Mouse (Mus musculus) ES-E14 (cell line): ENCODE results near the gene Prr5l. TPM values are rescaled to one million over a fixed set of nuclear protein-coding genes. Genes with fewer than 3 reads are reported as not detected.

Experiments
- DNase-seq: peaks from one replicate; pipeline ENCODE4 v3.0.0-alpha.2; 2013; ENCODE audit warnings: low read depth, low spot score
- H3K27ac ChIP-seq: 2 replicates; pipeline ENCODE4 v1.5.1; 2012; ENCODE audit warnings: low read depth, mild to moderate bottlenecking, low read length, moderate library complexity, mixed read lengths; ENCODE audit not compliant: poor library complexity, insufficient read depth, severe bottlenecking
- H3K36me3 ChIP-seq: 2 replicates; pipeline ENCODE4 v1.6.1; 2012; ENCODE audit warnings: mild to moderate bottlenecking, low read length, moderate library complexity, mixed read lengths; ENCODE audit not compliant: control insufficient read depth, poor library complexity, insufficient read depth, severe bottlenecking
- H3K4me1 ChIP-seq, 2 experiments: fragments of 150-350 bp in 1 of 2; sonication (generic) in 1 of 2; 2 replicates each; pipeline ENCODE4 v1.6.1; 2012; ENCODE audit warnings: low read length in 2 of 2, mild to moderate bottlenecking in 1 of 2, mixed read lengths in 1 of 2; ENCODE audit not compliant: control insufficient read depth in 2 of 2, insufficient read depth in 2 of 2, poor library complexity in 1 of 2
- H3K4me3 ChIP-seq, 2 experiments: fragments of 150-350 bp in 1 of 2; sonication (generic) in 1 of 2; 2 replicates each; pipeline ENCODE4 v1.5.1; 2012; ENCODE audit warnings: low read length in 2 of 2, low read depth in 1 of 2, mild to moderate bottlenecking in 1 of 2, mixed read lengths in 1 of 2; ENCODE audit not compliant: insufficient read depth in 1 of 2, poor library complexity in 1 of 2, severe bottlenecking in 1 of 2
- H3K9ac ChIP-seq: 2 replicates; pipeline ENCODE4 v1.6.1; 2012; ENCODE audit warnings: low read depth, mild to moderate bottlenecking, low read length, mixed read lengths; ENCODE audit not compliant: poor library complexity, insufficient read depth, severe bottlenecking
- H3K9me3 ChIP-seq: fragments of 150-350 bp; sonication (generic); 2 replicates; pipeline ENCODE4 v1.6.1; 2012; ENCODE audit warnings: low read depth, mild to moderate bottlenecking, low read length; ENCODE audit not compliant: control insufficient read depth, insufficient read depth
- CHD2 ChIP-seq: IDR thresholded peaks from 2 replicates; pipeline ENCODE4 v1.6.1; 2014; ENCODE audit warnings: mild to moderate bottlenecking, low read depth, low read length, inconsistent platforms
- HCFC1 ChIP-seq: IDR thresholded peaks from 2 replicates; pipeline ENCODE4 v1.6.1; 2012; ENCODE audit warnings: low read length, inconsistent platforms, borderline replicate concordance; ENCODE audit not compliant: insufficient read depth
- MAFK ChIP-seq: IDR thresholded peaks from 2 replicates; pipeline ENCODE4 v1.6.1; 2014; ENCODE audit warnings: mild to moderate bottlenecking, low read depth, low read length, inconsistent platforms; ENCODE audit not compliant: insufficient read depth
- ZC3H11A ChIP-seq: IDR thresholded peaks from 2 replicates; pipeline ENCODE4 v1.6.1; 2012; ENCODE audit warnings: low read depth, mild to moderate bottlenecking, inconsistent platforms, low read length, borderline replicate concordance
- ZNF384 ChIP-seq: IDR thresholded peaks from 2 replicates; pipeline ENCODE4 v1.6.1; 2012; ENCODE audit warnings: low read depth, low read length, inconsistent platforms
- in situ Hi-C, 2 experiments: fragments of 600-800 bp; cut with MboI; formaldehyde crosslinking; loops; one replicate each; pipeline ENCODE4 v1.15.1; 2025; ENCODE audit warnings: low sequenced_read_pairs in 2 of 2, inconsistent platforms in 1 of 2; ENCODE audit not compliant: unreplicated experiment in 2 of 2
- total RNA-seq: library from RNA; depleted of rRNA; stranded (reverse); fragments of 300-350 nt; gene quantifications from 2 replicates; pipeline ENCODE4 v1.2.3, GENCODE M21; 2012

Prr5l gene
- total RNA-seq, 1 experiment, result 4.5 TPM

DNA sequence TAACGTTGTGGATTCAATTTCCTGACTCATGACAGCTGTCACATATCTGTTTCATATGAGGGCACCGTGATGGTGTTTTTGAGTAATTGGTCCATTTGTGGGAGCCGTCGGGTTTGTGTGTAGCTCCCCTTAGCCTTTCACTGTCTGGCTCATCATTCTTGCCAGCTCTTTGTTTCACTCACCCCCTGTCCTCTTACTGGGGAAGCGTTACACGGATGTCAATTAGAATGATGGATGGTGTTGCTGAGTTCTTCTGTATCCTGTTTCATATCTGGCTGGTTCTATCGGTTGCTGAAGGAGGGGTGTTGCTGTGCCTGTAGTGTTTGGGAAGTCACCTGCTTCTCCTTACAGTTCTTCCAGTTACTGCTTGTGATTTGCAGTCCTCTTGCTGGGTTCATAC, 8.3 kb upstream of the Prr5l start:
- no peaks in the 10 kb centered on the region for H3K9me3 ChIP-seq
- no peak overlapping the region for H3K9ac ChIP-seq
- DNase-seq, result no peak
- in situ Hi-C loops, result no loop called here
- TF ChIP-seq ZC3H11A, result no peak
- H3K36me3 ChIP-seq, result peaks cover 5% of the 10 kb centered on the region
- no peak overlapping the region for H3K4me3 ChIP-seq
- no peaks in the 10 kb centered on the region; a peak in 1 of 4 replicates for H3K4me1 ChIP-seq
- no peak overlapping the region for H3K27ac ChIP-seq

DNA sequence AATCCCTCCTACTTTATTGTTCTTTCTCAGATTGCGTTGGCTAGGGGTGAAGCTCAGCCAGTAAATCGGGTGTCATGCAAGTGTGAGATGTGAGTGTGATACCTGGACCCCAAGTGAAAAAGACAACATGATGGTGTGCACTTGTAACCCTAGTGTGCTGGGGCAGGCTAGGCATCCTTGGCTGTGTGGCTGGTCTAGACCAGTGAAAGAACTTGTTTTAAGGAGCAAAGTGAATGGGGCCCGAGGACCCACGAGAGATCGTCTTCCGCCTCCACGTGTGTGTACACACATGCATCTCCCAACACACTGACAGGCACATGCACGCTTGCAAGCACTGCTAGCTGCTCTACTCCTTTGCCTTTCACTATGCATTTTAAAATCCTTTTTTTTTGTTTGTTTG, 6.1 kb upstream of the Prr5l start:
- no peaks in the 10 kb centered on the region for H3K36me3 ChIP-seq
- H3K4me3 ChIP-seq, result no peak overlapping the region
- no peak for DNase-seq
- H3K9ac ChIP-seq, result no peak overlapping the region
- in situ Hi-C loops, result no loop called here
- H3K9me3 ChIP-seq, result no peaks in the 10 kb centered on the region
- H3K4me1 ChIP-seq, result no peaks in the 10 kb centered on the region; a peak in 1 of 4 replicates
- H3K27ac ChIP-seq, result no peak overlapping the region
- no peak for TF ChIP-seq CHD2
- TF ChIP-seq HCFC1, result no peak
- TF ChIP-seq ZNF384, result no peak
- no peak for TF ChIP-seq MAFK
- no peak for TF ChIP-seq ZC3H11A

GRCm38 (mm10) chr2:101885768-101886438, 3.1 kb upstream of the Prr5l start, which contains the start of gene Commd9:
TSS of gene Commd9 (plus strand) at chr2:101886247.
- TF ChIP-seq MAFK, result no peak
- TF ChIP-seq HCFC1, result peak; percentile 99
- H3K27ac ChIP-seq, result no peak within 1 kb of the TSS
- H3K9me3 ChIP-seq, result no peaks in the 10 kb centered on the region

DNA sequence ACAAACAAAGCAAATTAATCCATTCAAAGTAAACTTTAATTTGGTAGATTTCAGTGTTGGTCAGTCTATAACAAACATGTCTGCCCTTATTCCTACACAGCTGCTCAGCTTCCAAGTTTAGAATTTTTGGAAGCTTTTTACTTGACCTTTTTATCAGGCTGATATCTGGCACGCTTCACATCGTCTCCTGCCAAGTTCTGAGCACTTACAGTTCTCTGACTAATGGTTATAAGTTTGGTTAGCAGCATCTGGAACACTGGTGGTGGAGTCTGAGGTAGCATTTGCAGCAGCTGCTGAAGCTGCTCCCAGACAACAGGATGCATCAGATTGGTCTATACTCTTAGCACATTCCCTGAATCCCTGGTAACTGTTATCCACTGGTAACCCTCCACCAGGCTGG, 1.5 kb upstream of the Prr5l start:
- no peak for DNase-seq
- no peak overlapping the region for H3K9ac ChIP-seq
- TF ChIP-seq HCFC1 (no peak), MAFK (no peak), CHD2 (no peak), ZC3H11A (no peak), ZNF384 (no peak)
- H3K4me1 ChIP-seq, result no peaks in the 10 kb centered on the region; a peak in 1 of 4 replicates
- H3K4me3 ChIP-seq, result no peak overlapping the region
- in situ Hi-C loops, result no loop called here
- H3K36me3 ChIP-seq, result no peaks in the 10 kb centered on the region
- no peaks in the 10 kb centered on the region for H3K9me3 ChIP-seq
- no peak overlapping the region for H3K27ac ChIP-seq

More at GRCm38 (mm10) chr2:101885768-101886438, 3.1 kb upstream of the Prr5l start, which contains the start of gene Commd9:
- Histone ChIP-seq H3K36me3 (no peaks in the 10 kb centered on the region), H3K4me1 (no peaks in the 10 kb centered on the region; a peak in 1 of 4 replicates), H3K4me3 (peak within 1 kb of the TSS; percentile 85 to 88), H3K9ac (peak within 1 kb of the TSS; percentile 78)
- peak; percentile 89 for DNase-seq
- in situ Hi-C loops, result no loop called here
